Mouse (Mus musculus): ENCODE results near the gene Uxt.

GRCm38 (mm10) chrX:20913726-20914125 lies 48.1 kb downstream of the Uxt start:
- TF ChIP-seq POLR2A (IDR thresholded peaks at IDR 0.05; ENCODE audit: low read depth, low read length) (no peak), CTCF (conservative IDR thresholded peaks at IDR 0.05; ENCODE audit: insufficient read depth, insufficient read length, low read depth, low read length) (no peak)
